Mouse (Mus musculus) layer of hippocampus, adult 8-10 months (tissue): Measurements from ENCODE around the gene Daglb. TPM values are rescaled to one million over a fixed set of nuclear protein-coding genes. Genes with fewer than 3 reads are reported as not detected.

ENCODE experiments used
- DNase-seq, 2 experiments: peaks; one replicate each; pipeline ENCODE4 v3.0.0; 2022; ENCODE audit warnings: low spot score in 2 of 2
- total RNA-seq, 4 experiments: library from RNA; stranded (reverse); gene quantifications; 2 replicates each; pipeline ENCODE4 v1.2.4; 2022

Daglb gene
- total RNA-seq = 10 to 100 TPM; 28.8 to 37.0 (median 33.3) TPM

GRCm38 (mm10) chr5:143464100-143464756, at the start of gene Daglb:
TSS of gene Daglb (plus strand) at chr5:143464584.
- DNase-seq = peak; percentile 75 to 87

GRCm38 (mm10) chr5:143421484-143421883, 42.9 kb upstream of the Daglb start:
- no peak for DNase-seq

GRCm38 (mm10) chr5:143422990-143423389, 41.4 kb upstream of the Daglb start:
- no peak for DNase-seq

- DNase-seq = peak in 1 of 2 experiments; percentile 37
Measured at GRCm38 (mm10) chr5:143423899-143424519, 40.4 kb upstream of the Daglb start.

- peak in 1 of 2 experiments; percentile 31 for DNase-seq
Measured at GRCm38 (mm10) chr5:143434421-143434820, 30.0 kb upstream of the Daglb start.

- DNase-seq = no peak
Measured at GRCm38 (mm10) chr5:143441298-143441697, 23.1 kb upstream of the Daglb start.

GRCm38 (mm10) chr5:143441753-143442152, 22.6 kb upstream of the Daglb start:
- no peak for DNase-seq

GRCm38 (mm10) chr5:143463671-143464070, 713 bp upstream of the Daglb start:
- no peak for DNase-seq

GRCm38 (mm10) chr5:143464757-143465118, 354 bp downstream of the Daglb start:
- no peak for DNase-seq

- no peak for DNase-seq
Measured at GRCm38 (mm10) chr5:143465156-143466085, 1.0 kb downstream of the Daglb start.

GRCm38 (mm10) chr5:143466891-143467669, 2.7 kb downstream of the Daglb start:
- DNase-seq = no peak

- DNase-seq = no peak
Measured at GRCm38 (mm10) chr5:143467931-143468330, 3.5 kb downstream of the Daglb start.

GRCm38 (mm10) chr5:143469628-143470027, 5.2 kb downstream of the Daglb start:
- no peak for DNase-seq

- DNase-seq = peak; percentile 38 to 39
Measured at GRCm38 (mm10) chr5:143470421-143471164, 6.2 kb downstream of the Daglb start.

- no peak for DNase-seq
Measured at GRCm38 (mm10) chr5:143471165-143471546, 6.8 kb downstream of the Daglb start.

- peak; percentile 49 to 60 for DNase-seq
Measured at GRCm38 (mm10) chr5:143471953-143472618, 7.7 kb downstream of the Daglb start.

- DNase-seq = peak in 1 of 2 experiments; percentile 4
Measured at GRCm38 (mm10) chr5:143475153-143475844, 10.9 kb downstream of the Daglb start.

GRCm38 (mm10) chr5:143476013-143476412, 11.6 kb downstream of the Daglb start:
- peak in 1 of 2 experiments; percentile 2 for DNase-seq

GRCm38 (mm10) chr5:143477901-143478300, 13.5 kb downstream of the Daglb start:
- no peak for DNase-seq
